Mouse (Mus musculus): ENCODE data around the gene Sox5.

Gene Sox5

GRCm38 (mm10) chr6:143958372-143958771, 823.4 kb downstream of the Sox5 start:
- no peak for DNase-seq (ENCODE audit: low read depth, low spot score)

- DNase-seq (ENCODE audit: low read depth, low spot score), result no peak
Measured at GRCm38 (mm10) chr6:143957063-143957462, 824.7 kb downstream of the Sox5 start.

DNA sequence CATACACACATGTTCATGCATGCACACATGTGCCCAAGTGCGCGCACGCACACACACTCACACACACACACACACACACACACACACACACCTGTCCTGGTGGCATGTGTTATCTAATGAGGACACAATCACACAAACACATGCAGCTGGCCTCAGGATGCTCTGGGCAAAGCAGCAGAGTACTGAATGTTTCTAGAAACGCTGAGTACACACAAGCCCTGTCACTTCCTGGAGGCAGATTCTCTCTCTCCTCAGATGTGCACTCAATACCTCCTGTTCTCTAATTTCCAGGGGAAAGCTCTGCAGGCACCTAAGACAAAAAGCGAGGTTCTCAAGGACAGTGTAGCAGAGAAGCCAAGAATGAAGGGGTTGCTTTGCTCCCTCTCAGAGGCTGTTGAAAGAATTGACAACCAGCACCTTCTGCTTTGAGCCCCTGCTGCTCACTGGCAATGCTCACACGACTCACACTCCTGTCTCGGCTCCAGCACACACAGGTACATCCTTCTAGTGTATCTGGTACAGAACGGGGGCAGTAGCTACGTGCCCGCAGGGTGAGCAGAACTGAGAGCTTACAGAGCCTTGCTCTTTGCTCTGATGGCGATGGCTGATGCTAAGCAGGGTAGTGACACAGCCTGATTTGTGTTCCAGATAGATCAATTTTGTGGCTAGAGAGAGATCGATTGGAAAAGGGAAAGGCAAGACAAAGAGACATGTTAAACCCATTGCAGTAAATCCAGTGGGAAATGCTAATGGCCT, 833.0 kb downstream of the Sox5 start:
- no peak for DNase-seq (ENCODE audit: low read depth, low spot score)

DNA sequence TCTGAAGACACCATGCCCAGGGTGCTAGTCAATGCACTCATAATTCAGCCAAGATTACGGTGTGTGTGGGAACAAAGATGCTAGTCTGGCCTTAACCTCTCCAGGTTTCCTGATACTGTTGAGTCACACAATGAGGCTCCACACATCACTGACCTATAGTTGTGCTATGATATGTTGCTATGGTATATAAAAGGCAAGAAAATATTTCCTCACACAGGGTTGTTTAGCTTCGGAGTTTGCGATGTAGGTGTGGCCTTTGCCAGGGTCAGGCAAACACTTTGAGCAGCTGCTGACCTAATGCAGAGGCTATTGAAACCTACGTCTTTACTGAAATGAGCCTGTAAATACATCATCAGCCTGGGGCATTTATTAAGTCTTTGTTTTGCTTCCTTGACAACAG, 833.7 kb downstream of the Sox5 start:
- no peak for DNase-seq (ENCODE audit: low read depth, low spot score)

DNA sequence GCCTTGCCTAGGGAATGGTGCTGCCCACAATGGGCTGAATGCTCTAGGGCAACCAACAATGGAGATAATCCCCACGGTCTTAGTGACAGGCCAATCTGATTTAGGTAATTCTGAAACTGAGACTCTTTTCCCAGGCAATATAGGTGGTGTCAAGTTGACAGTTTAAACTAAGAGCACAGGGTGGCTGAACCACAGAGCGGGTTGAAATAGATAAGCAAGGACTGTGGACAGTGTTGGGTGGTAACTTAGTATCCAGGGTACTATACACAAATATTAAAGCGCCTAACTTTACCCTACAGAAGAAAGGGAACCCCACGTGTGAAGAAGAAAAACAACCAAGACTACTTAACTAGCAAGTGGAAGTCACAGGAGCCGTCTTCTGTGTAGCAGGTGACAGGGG, 838.7 kb downstream of the Sox5 start:
- DNase-seq (ENCODE audit: low read depth, low spot score), result no peak

- peak; percentile 21 for DNase-seq (ENCODE audit: low read depth, low spot score)
Measured at GRCm38 (mm10) chr6:143941291-143941785, 840.4 kb downstream of the Sox5 start.

DNA sequence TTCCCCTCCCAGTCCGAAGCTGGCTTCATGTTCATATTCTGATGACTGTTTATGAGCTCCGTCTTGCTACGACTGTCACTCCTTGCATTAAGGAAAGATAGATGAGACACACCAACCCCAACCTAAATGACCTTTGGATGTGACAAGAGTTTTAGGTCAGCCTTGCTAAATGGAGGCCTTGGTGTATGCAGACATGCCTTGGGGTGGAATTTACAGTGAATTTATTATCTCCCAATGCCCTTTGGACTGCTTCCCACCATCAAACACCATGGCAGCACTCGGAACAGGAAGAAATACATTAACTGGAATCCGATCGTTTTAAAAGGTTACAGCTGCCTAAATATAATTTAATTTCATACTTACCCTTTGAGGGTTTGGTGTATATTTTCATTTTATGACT, 858.6 kb downstream of the Sox5 start:
- no peak for DNase-seq (ENCODE audit: low read depth, low spot score)

GRCm38 (mm10) chr6:143918405-143918947, 863.3 kb downstream of the Sox5 start:
- DNase-seq (ENCODE audit: low read depth, low spot score), result no peak

DNA sequence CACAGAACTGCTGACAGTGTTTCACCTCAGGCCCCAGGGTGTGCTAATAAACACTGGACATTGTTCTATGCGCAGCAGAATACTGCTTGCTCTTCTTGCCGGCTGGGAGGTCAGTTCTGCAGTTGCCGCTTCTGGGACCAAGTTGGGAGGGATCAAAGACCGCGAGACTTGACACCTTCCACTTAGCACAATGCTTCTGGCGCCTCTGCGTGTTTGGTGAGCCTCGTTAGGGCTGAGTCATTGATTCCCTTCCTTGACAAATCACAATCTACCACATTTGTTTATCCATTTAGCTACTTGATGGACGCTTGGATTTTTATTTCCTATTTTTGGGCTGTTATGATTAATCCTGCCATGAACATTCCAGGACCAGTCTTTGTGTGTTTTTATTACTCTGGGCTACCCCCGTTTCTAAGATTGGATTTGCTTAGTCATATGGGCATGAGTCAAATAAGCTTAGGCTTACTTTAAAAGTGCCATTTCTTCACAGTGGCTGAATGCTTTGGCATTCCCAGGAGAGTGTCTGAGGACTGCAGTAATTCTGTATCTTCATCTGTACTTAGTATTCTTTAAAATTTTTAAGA, 865.5 kb downstream of the Sox5 start:
- DNase-seq (ENCODE audit: low read depth, low spot score), result no peak

DNA sequence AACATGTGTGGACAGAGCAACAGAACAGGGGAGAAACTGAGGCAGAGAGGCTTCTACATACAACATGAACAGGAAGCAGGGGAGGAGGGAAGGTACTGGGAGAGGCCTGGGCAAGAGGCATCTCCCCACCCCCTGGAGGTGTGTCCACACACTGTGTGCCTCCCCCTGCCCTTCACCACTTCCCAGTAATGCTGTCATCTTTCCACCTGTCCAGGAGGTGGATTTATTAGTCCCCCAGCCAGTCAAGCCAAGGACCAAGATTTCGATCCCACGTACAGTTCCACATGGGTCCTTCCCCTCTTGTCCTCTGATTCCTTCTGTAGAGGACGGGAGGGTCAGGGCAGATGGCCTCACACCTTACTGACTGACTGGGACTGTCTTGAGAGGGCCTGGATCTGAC, 866.1 kb downstream of the Sox5 start:
- no peak for DNase-seq (ENCODE audit: low read depth, low spot score)

GRCm38 (mm10) chr6:143912316-143912715, 869.5 kb downstream of the Sox5 start:
- no peak for DNase-seq (ENCODE audit: low read depth, low spot score)

DNA sequence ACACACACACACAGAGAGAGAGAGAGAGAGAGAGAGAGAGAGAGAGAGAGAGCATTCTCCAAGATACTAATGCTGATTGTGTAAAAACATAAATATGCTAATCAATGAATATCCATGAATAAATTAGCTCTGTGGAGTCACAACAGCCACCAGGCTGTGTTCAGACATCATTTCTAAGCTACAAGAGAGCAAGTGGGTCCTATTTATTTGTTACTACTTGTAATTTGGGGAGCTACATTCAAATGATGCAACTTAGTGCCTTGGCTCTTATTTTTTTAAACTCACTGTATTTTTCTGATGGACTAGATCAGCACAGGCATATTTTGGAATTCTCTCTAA, 877.1 kb downstream of the Sox5 start:
- no peak for DNase-seq (ENCODE audit: low read depth, low spot score)

- DNase-seq (ENCODE audit: low read depth, low spot score), result no peak
Measured at GRCm38 (mm10) chr6:143903981-143904692, 877.6 kb downstream of the Sox5 start.

DNA sequence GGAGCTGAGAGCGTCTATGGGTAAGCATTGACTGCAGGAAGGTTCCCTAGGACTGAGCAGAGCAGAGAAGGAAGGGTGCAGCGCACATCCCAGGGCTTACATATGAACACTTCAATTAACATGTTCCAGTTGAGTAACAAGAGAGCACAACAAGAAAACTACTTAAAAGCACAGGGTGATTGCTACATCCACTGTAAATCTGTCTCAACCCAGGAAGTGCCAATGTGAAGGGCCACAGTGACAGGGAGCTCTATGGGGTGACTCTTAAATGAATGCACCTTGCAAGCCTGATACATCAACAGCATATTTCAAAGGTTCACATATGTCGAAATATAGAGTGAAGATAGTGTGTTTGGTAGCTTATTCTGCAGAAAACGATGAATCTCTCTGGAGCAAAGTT, 880.9 kb downstream of the Sox5 start:
- no peak for DNase-seq (ENCODE audit: low read depth, low spot score)

DNA sequence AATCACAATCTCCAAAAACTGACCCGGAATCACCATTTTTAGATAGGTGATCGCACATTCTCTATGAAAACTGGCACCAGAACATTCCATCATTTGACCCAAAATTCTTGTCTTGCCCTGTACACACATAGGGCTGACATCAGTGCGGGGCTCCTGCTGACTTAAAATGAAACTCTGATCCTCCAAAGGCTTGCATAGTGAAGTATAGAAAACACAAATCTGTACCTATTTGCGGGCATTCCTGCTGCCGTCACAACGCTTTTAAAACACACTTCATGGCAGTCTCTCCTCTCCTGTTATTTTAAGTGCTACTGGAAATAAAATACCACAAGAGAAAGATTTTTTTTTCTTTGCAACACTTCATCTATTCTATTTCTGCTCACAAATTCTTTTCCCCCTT, 886.7 kb downstream of the Sox5 start:
- no peak for DNase-seq (ENCODE audit: low read depth, low spot score)

DNA sequence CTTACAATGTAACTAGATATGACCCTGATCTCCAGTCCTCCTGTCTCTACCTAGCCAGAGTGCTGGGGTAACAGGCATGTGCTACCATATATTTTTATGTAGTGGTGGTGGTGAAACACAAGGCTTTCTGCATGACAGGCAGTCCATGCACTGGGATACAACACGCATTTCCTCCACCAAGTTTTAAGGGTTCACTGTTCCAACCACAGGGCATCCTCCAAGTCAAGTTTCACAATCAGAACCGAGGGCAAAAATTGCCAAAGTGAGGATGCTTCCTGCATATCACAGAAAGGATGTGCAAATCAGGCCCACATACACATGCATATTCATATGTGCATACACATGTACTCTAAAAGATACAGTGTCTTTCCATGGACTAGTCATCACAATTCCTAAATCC, 888.9 kb downstream of the Sox5 start:
- no peak for DNase-seq (ENCODE audit: low read depth, low spot score)

- no peak for DNase-seq (ENCODE audit: low read depth, low spot score)
Measured at GRCm38 (mm10) chr6:143888556-143888955, 893.2 kb downstream of the Sox5 start.

DNA sequence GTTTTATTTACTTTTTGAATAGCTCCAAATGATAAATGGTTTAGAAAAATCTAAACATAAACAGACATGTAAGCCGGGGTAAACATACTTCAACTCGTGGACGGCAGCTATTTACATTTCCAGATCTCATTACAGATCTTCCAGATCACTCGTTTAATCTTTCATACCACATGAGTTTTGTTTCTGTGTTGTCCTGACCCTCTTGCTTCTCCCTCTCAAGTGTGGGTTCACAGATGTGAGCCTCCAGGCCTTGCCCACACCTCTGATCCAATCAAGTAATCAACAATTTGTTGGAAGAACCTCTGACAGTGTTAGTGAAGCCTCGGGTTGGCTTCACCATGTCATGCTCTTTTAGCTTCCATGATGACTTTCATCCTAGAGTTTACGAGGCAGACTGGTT, 903.3 kb downstream of the Sox5 start:
- no peak for DNase-seq (ENCODE audit: low read depth, low spot score)

DNA sequence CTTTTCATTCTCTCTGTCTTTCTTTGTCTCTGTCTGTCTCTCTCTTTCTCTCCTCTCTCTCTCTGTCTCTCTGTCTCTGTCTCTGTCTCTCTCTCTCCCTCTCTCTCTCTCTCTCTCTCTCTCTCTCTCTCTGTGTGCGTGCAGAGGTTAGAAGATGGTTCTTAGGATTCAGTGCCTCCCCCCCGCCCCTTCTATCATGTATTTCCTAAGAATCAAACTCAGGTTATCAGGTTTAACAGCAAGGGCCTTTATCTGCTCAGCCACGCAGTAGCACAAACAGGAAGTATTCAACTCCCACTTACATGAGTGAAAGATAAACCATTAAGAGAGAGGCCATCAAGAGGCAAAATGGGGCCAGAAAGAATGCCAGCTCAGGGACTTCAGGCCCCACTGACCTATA, 913.0 kb downstream of the Sox5 start:
- no peak for DNase-seq (ENCODE audit: low read depth, low spot score)

GRCm38 (mm10) chr6:143868155-143868685, 913.6 kb downstream of the Sox5 start:
- no peak for DNase-seq (ENCODE audit: low read depth, low spot score)

GRCm38 (mm10) chr6:143867029-143867428, 914.7 kb downstream of the Sox5 start:
- no peak for DNase-seq (ENCODE audit: low read depth, low spot score)

- no peak for DNase-seq (ENCODE audit: low read depth, low spot score)
Measured at GRCm38 (mm10) chr6:143866566-143866965, 915.2 kb downstream of the Sox5 start.

Data from ES-CJ7 (cell line).